In genomic region chr17:88614234-88614633, GRCm38 (mm10) we compare ENCODE assay signal across 13 mouse cellular contexts. TPM values are rescaled to one million over a fixed set of nuclear protein-coding genes. Genes with fewer than 3 reads are reported as not detected.
DNase-seq lines count a peak whose midpoint lies in the region; ATAC-seq and TF ChIP-seq lines count a peak whose summit lies in the region.
"Had no signal": no experiment of that assay in that cellular context is flagged by ENCODE, and none has a peak within 500 bp of the region (broad histone marks: within the 10 kb centered on the region; RNA-seq: fewer than 3 reads in every experiment).

No protein-coding gene starts in this region.

- TF ChIP-seq POLR2A in liver, adult 2 months (IDR thresholded peaks at IDR 0.05; ENCODE audit: extremely low read depth, insufficient read depth, low read length), result no peak

- H3K4me2 ChIP-seq in liver, embryonic 15.5 days, result no peak overlapping the region
- H3K4me2 ChIP-seq in stomach, postnatal 0 days (replicated peaks; ENCODE audit: low read depth), result no peak overlapping the region
- H3K4me2 ChIP-seq: kidney, embryonic 15.5 days; midbrain, embryonic 11.5 days had no signal

- no peak overlapping the region for H3K4me3 ChIP-seq in liver, adult 2 months (ENCODE audit: insufficient read depth, low read depth, low read length)
- H3K4me3 ChIP-seq in liver, embryonic 15.5 days (replicated peaks), result no peak overlapping the region
- no peak overlapping the region for H3K4me3 ChIP-seq in stomach, postnatal 0 days (ENCODE audit: low read depth, low read length)
- H3K4me3 ChIP-seq: kidney, embryonic 15.5 days had no signal

- DNase-seq in liver, adult 2 months (ENCODE audit: extremely low read depth, low read depth, low spot score), result peak; percentile 96
- no peak for DNase-seq in liver
- DNase-seq in fibroblast of lung, adult 2 months (ENCODE audit: low read depth), result peak; percentile 79
- DNase-seq in stomach, postnatal 0 days (ENCODE audit: low spot score), result peak; percentile 69
- DNase-seq in cerebellum, postnatal 4 days (ENCODE audit: low spot score in 2 of 2), result no peak
- DNase-seq in testis, postnatal 14 days (ENCODE audit: low spot score), result no peak
- DNase-seq: adrenal gland, postnatal 36 days; cerebellum, postnatal 36 days; right cerebral cortex, postnatal 25 days; thymus, adult 18-20 months had no signal

- no peak for TF ChIP-seq CTCF in liver, adult 2 months (IDR thresholded peaks at IDR 0.05; ENCODE audit: low read depth, low read length)
- no peak for TF ChIP-seq CTCF in stomach, postnatal 0 days (IDR thresholded peaks at IDR 0.05; ENCODE audit: low read depth)

- no peak overlapping the region for H3K9ac ChIP-seq in liver, adult 2 months (ENCODE audit: low read depth, low read length)
- no peak overlapping the region for H3K9ac ChIP-seq in liver, embryonic 15.5 days
- no peak overlapping the region for H3K9ac ChIP-seq in stomach, postnatal 0 days (ENCODE audit: low read length)
- H3K9ac ChIP-seq: kidney, embryonic 15.5 days had no signal

- H3K79me2 ChIP-seq in liver, adult 2 months (ENCODE audit: control insufficient read depth, insufficient read depth, low read length), result peaks cover 14% of the 10 kb centered on the region; the same call in 1 of the 2 replicates

- TF ChIP-seq EP300 in stomach, postnatal 0 days (optimal IDR thresholded peaks at IDR 0.05), result no peak

- 9% methylated on average over 3 of the region's 3 CpGs for WGBS in liver, adult 2 months
- 37% methylated on average over 3 of the region's 3 CpGs for WGBS in liver, embryonic 15.5 days (ENCODE audit: insufficient replicate concordance)
- WGBS in stomach, postnatal 0 days, result 37% methylated on average over 3 of the region's 3 CpGs

- H3K27me3 ChIP-seq in liver, adult 2 months (ENCODE audit: control insufficient read depth, insufficient read depth, low read length), result no peaks in the 10 kb centered on the region
- no peaks in the 10 kb centered on the region for H3K27me3 ChIP-seq in liver, embryonic 15.5 days
- H3K27me3 ChIP-seq in stomach, postnatal 0 days (ENCODE audit: control insufficient read depth, insufficient read depth, low read length), result no peaks in the 10 kb centered on the region
- H3K27me3 ChIP-seq: kidney, embryonic 15.5 days had no signal

- no peaks in the 10 kb centered on the region for H3K9me3 ChIP-seq in liver, embryonic 15.5 days (replicated peaks)
- no peaks in the 10 kb centered on the region for H3K9me3 ChIP-seq in stomach, postnatal 0 days (ENCODE audit: control insufficient read depth, low read length)
- H3K9me3 ChIP-seq: kidney, embryonic 15.5 days had no signal

- peak; percentile 54 for ATAC-seq in liver, embryonic 15.5 days (ENCODE audit: insufficient read depth)
- ATAC-seq in stomach, postnatal 0 days (ENCODE audit: low FRiP score, low TSS enrichment), result peak; percentile 95

- no peak overlapping the region for H3K27ac ChIP-seq in liver, adult 2 months (replicated peaks; ENCODE audit: insufficient read depth, low read depth, low read length)
- no peak overlapping the region for H3K27ac ChIP-seq in liver, embryonic 15.5 days (replicated peaks)
- peak overlapping the region; percentile 24; the same call in 1 of the 2 replicates for H3K27ac ChIP-seq in stomach, postnatal 0 days (replicated peaks)
- H3K27ac ChIP-seq: kidney, embryonic 15.5 days had no signal

- H3K4me1 ChIP-seq in liver, adult 2 months (ENCODE audit: control insufficient read depth, insufficient read depth, low read length), result peaks cover 10% of the 10 kb centered on the region
- H3K4me1 ChIP-seq in liver, embryonic 15.5 days (replicated peaks), result no peaks in the 10 kb centered on the region; the same call in 1 of the 2 replicates
- H3K4me1 ChIP-seq in stomach, postnatal 0 days (replicated peaks; ENCODE audit: control insufficient read depth, insufficient read depth), result no peaks in the 10 kb centered on the region
- H3K4me1 ChIP-seq: kidney, embryonic 15.5 days had no signal

- peaks cover 1% of the 10 kb centered on the region; the same call in 1 of the 2 replicates for H3K36me3 ChIP-seq in liver, adult 2 months (ENCODE audit: control insufficient read depth, insufficient read depth, low read length)
- H3K36me3 ChIP-seq in liver, embryonic 15.5 days (replicated peaks), result no peaks in the 10 kb centered on the region
- no peaks in the 10 kb centered on the region for H3K36me3 ChIP-seq in stomach, postnatal 0 days (ENCODE audit: control insufficient read depth, insufficient read depth, low read length)
- H3K36me3 ChIP-seq: kidney, embryonic 15.5 days had no signal

RNA-seq across cellular contexts. Expression of gene Ston1, which starts 16.8 kb away (rescaled TPM):
- total RNA-seq in liver, adult 2 months (2014; rRNA removed), result 2.5 and 5.3 TPM in 2 replicates
- 5.1 and 5.8 TPM in 2 replicates for polyA plus RNA-seq in liver, adult 2 months (2012; rRNA removed)
- 0.77 and 0.96 TPM in 2 replicates for polyA plus RNA-seq in liver, embryonic 15.5 days (2015; fragmentation: Nextera tagmentation; extraction: Ambion mirVana)
- polyA plus RNA-seq in stomach, postnatal 0 days (2015; fragmentation: Nextera tagmentation; extraction: Ambion mirVana), result 3.1 and 5.1 TPM in 2 replicates

RNA-seq across cellular contexts. Expression of gene Gtf2a1l, which starts 54.2 kb away (rescaled TPM):
- total RNA-seq in liver, adult 2 months (2014; rRNA removed), result not detected in 2 replicates
- polyA plus RNA-seq in liver, adult 2 months (2012; rRNA removed), result not detected in 2 replicates
- polyA plus RNA-seq in liver, embryonic 15.5 days (2015; fragmentation: Nextera tagmentation; extraction: Ambion mirVana), result not detected in 2 replicates
- polyA plus RNA-seq in stomach, postnatal 0 days (2015; fragmentation: Nextera tagmentation; extraction: Ambion mirVana), result 0.08 TPM in 1 of 2 replicates, not detected in the other
- total RNA-seq: adrenal gland, postnatal 36 days had no signal
- polyA plus RNA-seq: kidney, embryonic 15.5 days had no signal

Comparison
In these comparisons a context has a peak if more than half of its experiments do, and no peak if none do; other contexts are left out.
1. DNase-seq: peak in liver, adult 2 months (single experiment), fibroblast of lung, adult 2 months (single experiment) and stomach, postnatal 0 days (single experiment); none in liver (single experiment), cerebellum, postnatal 4 days (0 of 2) and testis, postnatal 14 days (single experiment).